Mouse (Mus musculus): ENCODE results near the gene Fmo6. TPM values are rescaled to one million over a fixed set of nuclear protein-coding genes. Genes with fewer than 3 reads are reported as not detected.

Gene Fmo6
- total RNA-seq, 1 experiment, result not detected

GRCm38 (mm10) chr1:162901879-162902278, 35.4 kb downstream of the Fmo6 start:
- TF ChIP-seq HCFC1 (IDR thresholded peaks at IDR 0.05; ENCODE audit: borderline replicate concordance, insufficient read depth, low read length), result no peak
- TF ChIP-seq ZC3H11A (IDR thresholded peaks at IDR 0.05; ENCODE audit: borderline replicate concordance, low read depth, low read length), result no peak
- TF ChIP-seq ZNF384 (IDR thresholded peaks at IDR 0.05; ENCODE audit: low read depth, low read length), result no peak
- no peak for TF ChIP-seq CHD2 (IDR thresholded peaks at IDR 0.05; ENCODE audit: low read depth, low read length)
- TF ChIP-seq MAFK (IDR thresholded peaks at IDR 0.05; ENCODE audit: insufficient read depth, low read depth, low read length), result no peak
- Histone ChIP-seq H3K9ac (ENCODE audit: insufficient read depth, low read depth, low read length, poor library complexity, severe bottlenecking) (no peak overlapping the region), H3K27ac (ENCODE audit: insufficient read depth, low read depth, low read length, poor library complexity, severe bottlenecking) (no peak overlapping the region), H3K36me3 (ENCODE audit: control insufficient read depth, insufficient read depth, low read length, poor library complexity, severe bottlenecking) (no peaks in the 10 kb centered on the region), H3K4me1 (ENCODE audit: control insufficient read depth in 2 of 2, insufficient read depth in 2 of 2, low read length in 2 of 2, poor library complexity in 1 of 2) (no peaks in the 10 kb centered on the region), H3K9me3 (ENCODE audit: control insufficient read depth, insufficient read depth, low read depth, low read length) (no peaks in the 10 kb centered on the region), H3K4me3 (ENCODE audit: insufficient read depth in 1 of 2, low read depth in 1 of 2, low read length in 2 of 2, poor library complexity in 1 of 2, severe bottlenecking in 1 of 2) (no peak overlapping the region)
- in situ Hi-C loops (cut with MboI; ENCODE audit: low sequenced_read_pairs in 2 of 2, unreplicated experiment in 2 of 2), result no loop called here
- no peak for DNase-seq (ENCODE audit: low read depth, low spot score)

- in situ Hi-C loops (cut with MboI; ENCODE audit: low sequenced_read_pairs in 2 of 2, unreplicated experiment in 2 of 2), result loop anchor here in 1 of 2 experiments (25.0 kb wide), 1 partner anchor 164 kb away; no protein-coding TSS in a partner anchor
- H3K4me1 ChIP-seq (ENCODE audit: control insufficient read depth in 2 of 2, insufficient read depth in 2 of 2, low read length in 2 of 2, poor library complexity in 1 of 2), result no peaks in the 10 kb centered on the region
- no peak for TF ChIP-seq MAFK (IDR thresholded peaks at IDR 0.05; ENCODE audit: insufficient read depth, low read depth, low read length)
- TF ChIP-seq HCFC1 (IDR thresholded peaks at IDR 0.05; ENCODE audit: borderline replicate concordance, insufficient read depth, low read length), result no peak
- no peak for TF ChIP-seq ZNF384 (IDR thresholded peaks at IDR 0.05; ENCODE audit: low read depth, low read length)
- no peak for TF ChIP-seq CHD2 (IDR thresholded peaks at IDR 0.05; ENCODE audit: low read depth, low read length)
- TF ChIP-seq ZC3H11A (IDR thresholded peaks at IDR 0.05; ENCODE audit: borderline replicate concordance, low read depth, low read length), result no peak
Observed at GRCm38 (mm10) chr1:162897838-162898811, 39.2 kb downstream of the Fmo6 start, which contains the start of gene Fmo2. Gene Fmo2 (minus strand): TSS chr1:162898726.

GRCm38 (mm10) chr1:162895900-162896299, 41.4 kb downstream of the Fmo6 start:
- no peak overlapping the region for H3K27ac ChIP-seq (ENCODE audit: insufficient read depth, low read depth, low read length, poor library complexity, severe bottlenecking)
- no peaks in the 10 kb centered on the region for H3K9me3 ChIP-seq (ENCODE audit: control insufficient read depth, insufficient read depth, low read depth, low read length)
- no peaks in the 10 kb centered on the region for H3K36me3 ChIP-seq (ENCODE audit: control insufficient read depth, insufficient read depth, low read length, poor library complexity, severe bottlenecking)
- no peak overlapping the region for H3K9ac ChIP-seq (ENCODE audit: insufficient read depth, low read depth, low read length, poor library complexity, severe bottlenecking)
- DNase-seq (ENCODE audit: low read depth, low spot score), result peak; percentile 33
- H3K4me3 ChIP-seq (ENCODE audit: insufficient read depth in 1 of 2, low read depth in 1 of 2, low read length in 2 of 2, poor library complexity in 1 of 2, severe bottlenecking in 1 of 2), result no peak overlapping the region
- in situ Hi-C loops (cut with MboI; ENCODE audit: low sequenced_read_pairs in 2 of 2, unreplicated experiment in 2 of 2), result loop anchor here in 1 of 2 experiments (25.0 kb wide), 1 partner anchor 166 kb away; no protein-coding TSS in a partner anchor
- no peaks in the 10 kb centered on the region for H3K4me1 ChIP-seq (ENCODE audit: control insufficient read depth in 2 of 2, insufficient read depth in 2 of 2, low read length in 2 of 2, poor library complexity in 1 of 2)
- TF ChIP-seq ZC3H11A (IDR thresholded peaks at IDR 0.05; ENCODE audit: borderline replicate concordance, low read depth, low read length) (peak; percentile 58; the same call in 1 of the 2 replicates), MAFK (IDR thresholded peaks at IDR 0.05; ENCODE audit: insufficient read depth, low read depth, low read length) (no peak), HCFC1 (IDR thresholded peaks at IDR 0.05; ENCODE audit: borderline replicate concordance, insufficient read depth, low read length) (no peak)

More at GRCm38 (mm10) chr1:162897838-162898811, 39.2 kb downstream of the Fmo6 start, which contains the start of gene Fmo2:
- H3K9ac ChIP-seq (ENCODE audit: insufficient read depth, low read depth, low read length, poor library complexity, severe bottlenecking), result no peak within 1 kb of the TSS
- no peak for DNase-seq (ENCODE audit: low read depth, low spot score)
- H3K36me3 ChIP-seq (ENCODE audit: control insufficient read depth, insufficient read depth, low read length, poor library complexity, severe bottlenecking), result no peaks in the 10 kb centered on the region
- H3K9me3 ChIP-seq (ENCODE audit: control insufficient read depth, insufficient read depth, low read depth, low read length), result no peaks in the 10 kb centered on the region
- no peak within 1 kb of the TSS for H3K4me3 ChIP-seq (ENCODE audit: insufficient read depth in 1 of 2, low read depth in 1 of 2, low read length in 2 of 2, poor library complexity in 1 of 2, severe bottlenecking in 1 of 2)
- no peak within 1 kb of the TSS for H3K27ac ChIP-seq (ENCODE audit: insufficient read depth, low read depth, low read length, poor library complexity, severe bottlenecking)

GRCm38 (mm10) chr1:162893014-162893413, 44.3 kb downstream of the Fmo6 start:
- no peak overlapping the region for H3K9ac ChIP-seq (ENCODE audit: insufficient read depth, low read depth, low read length, poor library complexity, severe bottlenecking)
- in situ Hi-C loops (cut with MboI; ENCODE audit: low sequenced_read_pairs in 2 of 2, unreplicated experiment in 2 of 2), result loop anchor here (5.0 to 25.0 kb wide), 2 partner anchors 169 to 179 kb away; no protein-coding TSS in a partner anchor
- DNase-seq (ENCODE audit: low read depth, low spot score), result no peak
- H3K4me1 ChIP-seq (ENCODE audit: control insufficient read depth in 2 of 2, insufficient read depth in 2 of 2, low read length in 2 of 2, poor library complexity in 1 of 2), result no peaks in the 10 kb centered on the region
- no peaks in the 10 kb centered on the region for H3K9me3 ChIP-seq (ENCODE audit: control insufficient read depth, insufficient read depth, low read depth, low read length)
- H3K27ac ChIP-seq (ENCODE audit: insufficient read depth, low read depth, low read length, poor library complexity, severe bottlenecking), result no peak overlapping the region
- no peaks in the 10 kb centered on the region for H3K36me3 ChIP-seq (ENCODE audit: control insufficient read depth, insufficient read depth, low read length, poor library complexity, severe bottlenecking)
- TF ChIP-seq ZC3H11A (IDR thresholded peaks at IDR 0.05; ENCODE audit: borderline replicate concordance, low read depth, low read length) (no peak), ZNF384 (IDR thresholded peaks at IDR 0.05; ENCODE audit: low read depth, low read length) (no peak), CHD2 (IDR thresholded peaks at IDR 0.05; ENCODE audit: low read depth, low read length) (no peak), HCFC1 (IDR thresholded peaks at IDR 0.05; ENCODE audit: borderline replicate concordance, insufficient read depth, low read length) (no peak)
- H3K4me3 ChIP-seq (ENCODE audit: insufficient read depth in 1 of 2, low read depth in 1 of 2, low read length in 2 of 2, poor library complexity in 1 of 2, severe bottlenecking in 1 of 2), result no peak overlapping the region
